Mouse (Mus musculus) lung, embryonic 16.5 days (tissue): ENCODE data around the gene Pxmp4. TPM values are rescaled to one million over a fixed set of nuclear protein-coding genes. Genes with fewer than 3 reads are reported as not detected.

Experiments used
- ATAC-seq: fragments of 200-750 bp; cut with Nextera tagmentation; 2 replicates; pipeline ENCODE4 v1.8.0; 2017; ENCODE audit warnings: low read depth, mild to moderate bottlenecking, moderate library complexity
- H3K27ac ChIP-seq: fragments of 300-500 bp; sonication (generic); 2 replicates; pipeline ENCODE4 v1.5.1; 2014; ENCODE audit warnings: mild to moderate bottlenecking, control low read depth, low read length
- H3K27me3 ChIP-seq: fragments of 300-500 bp; sonication (generic); 2 replicates; pipeline ENCODE4 v1.6.1; 2014; ENCODE audit warnings: low read depth, low read length, mixed read lengths; ENCODE audit not compliant: control insufficient read depth, insufficient read depth
- H3K36me3 ChIP-seq: fragments of 300-500 bp; sonication (generic); 2 replicates; pipeline ENCODE4 v1.6.1; 2014; ENCODE audit warnings: low read length; ENCODE audit not compliant: control insufficient read depth, insufficient read depth
- H3K4me1 ChIP-seq: fragments of 300-500 bp; sonication (generic); replicated peaks from 2 replicates; pipeline ENCODE4 v1.6.1; 2014; ENCODE audit warnings: low read length, mixed read lengths; ENCODE audit not compliant: control insufficient read depth, insufficient read depth
- H3K4me2 ChIP-seq: fragments of 300-500 bp; sonication (generic); 2 replicates; pipeline ENCODE4 v1.6.1; 2014; ENCODE audit warnings: low read depth, low read length, control low read depth
- H3K4me3 ChIP-seq: fragments of 300-500 bp; sonication (generic); 2 replicates; pipeline ENCODE4 v1.5.1; 2014; ENCODE audit warnings: mild to moderate bottlenecking, low read length, control low read depth
- H3K9ac ChIP-seq: fragments of 300-500 bp; sonication (generic); 2 replicates; pipeline ENCODE4 v1.6.1; 2014; ENCODE audit warnings: low read length, control low read depth
- H3K9me3 ChIP-seq: fragments of 300-500 bp; sonication (generic); 2 replicates; pipeline ENCODE4 v1.6.1; 2016; ENCODE audit warnings: low read length; ENCODE audit not compliant: control insufficient read depth
- WGBS: fragments of 180-500 bp; shearing (Covaris S2); extraction: QIAGEN DNeasy Blood & Tissue Kit; methylation state at CpG from one replicate; pipeline ENCODE4 v1.1.7; 2014; 5-methylcytosine and 5-hydroxymethylcytosine counted together
- polyA plus RNA-seq: library from polyadenylated mRNA; unstranded; fragments of >200 nt; fragmentation: Nextera tagmentation; extraction: Ambion mirVana; gene quantifications from 2 replicates; pipeline ENCODE4 v1.2.1, GENCODE M21; 2015

Pxmp4 gene
- polyA plus RNA-seq, 1 experiment from 2014 or later, result 31.4 TPM

DNA sequence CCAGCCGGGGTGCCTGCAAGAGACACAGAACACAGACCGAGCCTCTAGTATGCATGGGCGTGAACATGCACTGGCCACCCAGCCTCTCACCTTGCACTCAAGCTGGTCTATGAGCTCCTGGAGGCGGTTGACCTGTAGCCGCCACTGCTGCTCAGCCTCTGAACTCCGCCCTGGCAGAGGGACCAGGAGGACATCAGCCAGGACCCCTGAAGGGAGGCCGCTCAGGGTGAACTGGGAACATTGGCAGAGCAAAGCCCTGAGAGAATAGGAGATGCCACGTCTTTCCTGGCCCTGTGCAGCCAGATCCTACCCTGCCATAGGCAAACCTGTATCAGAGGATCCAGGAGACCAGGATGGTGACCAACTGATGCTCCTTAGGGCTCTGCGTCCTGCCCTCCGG, 56.8 kb downstream of the Pxmp4 start, which contains the start of gene 1700003F12Rik:
Gene 1700003F12Rik (plus strand): TSS at position 375 of the 400 bp plus-strand sequence.
- peaks cover 9% of the 10 kb centered on the region for H3K4me1 ChIP-seq
- no peak for ATAC-seq
- 88% methylated on average over 10 of the region's 10 CpGs for WGBS
- H3K27me3 ChIP-seq, result peaks cover 12% of the 10 kb centered on the region
- H3K4me3 ChIP-seq, result no peak within 1 kb of the TSS
- H3K9ac ChIP-seq, result no peak within 1 kb of the TSS
- no peak within 1 kb of the TSS for H3K4me2 ChIP-seq
- no peaks in the 10 kb centered on the region for H3K9me3 ChIP-seq
- no peak within 1 kb of the TSS for H3K27ac ChIP-seq
- no peaks in the 10 kb centered on the region for H3K36me3 ChIP-seq

DNA sequence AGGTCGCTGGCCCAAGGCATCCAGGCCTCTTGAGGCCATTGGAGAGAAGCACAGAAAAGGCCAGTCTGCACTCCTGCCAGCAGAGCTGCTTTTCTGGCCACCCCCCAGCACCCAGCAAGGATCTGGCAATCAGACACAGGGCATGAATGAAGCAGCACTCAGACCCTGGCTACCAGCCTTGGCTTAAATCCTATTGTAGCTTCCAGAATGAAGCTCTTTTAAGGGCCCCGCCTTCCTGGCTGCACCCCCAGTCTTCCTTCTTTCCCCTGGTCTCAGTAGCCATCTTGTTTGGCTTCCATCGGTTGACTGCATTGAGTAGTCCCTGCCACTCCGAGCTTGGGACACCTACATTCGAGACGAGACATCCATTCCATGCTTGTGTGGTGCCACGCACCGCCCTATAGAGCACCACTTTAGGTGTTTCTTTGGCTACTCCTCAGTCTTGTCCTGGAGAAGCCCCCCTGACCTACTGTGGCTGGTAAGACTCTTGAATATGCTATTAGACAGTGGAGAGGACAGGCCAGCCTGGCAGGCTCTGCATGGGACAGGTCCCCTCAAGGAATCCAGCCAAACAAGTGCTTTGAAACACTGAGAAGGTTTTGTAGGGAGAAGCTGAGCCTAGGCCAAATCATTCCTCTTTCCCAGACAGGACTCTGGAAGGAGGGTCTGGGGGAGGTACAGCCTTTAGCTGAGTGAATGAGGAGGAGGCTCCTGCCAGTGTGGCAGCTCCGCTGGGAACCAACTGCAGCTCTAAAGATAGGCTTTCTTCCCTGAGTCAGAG, 59.8 kb downstream of the Pxmp4 start:
- H3K27ac ChIP-seq, result no peak overlapping the region
- H3K4me2 ChIP-seq, result no peak overlapping the region
- no peaks in the 10 kb centered on the region for H3K27me3 ChIP-seq
- H3K9ac ChIP-seq, result no peak overlapping the region
- no peaks in the 10 kb centered on the region for H3K36me3 ChIP-seq
- 82% methylated on average over 9 of the region's 9 CpGs for WGBS
- no peak overlapping the region for H3K4me3 ChIP-seq
- ATAC-seq, result no peak; the same call in 1 of the 2 replicates
- H3K9me3 ChIP-seq, result no peaks in the 10 kb centered on the region
- no peaks in the 10 kb centered on the region for H3K4me1 ChIP-seq

DNA sequence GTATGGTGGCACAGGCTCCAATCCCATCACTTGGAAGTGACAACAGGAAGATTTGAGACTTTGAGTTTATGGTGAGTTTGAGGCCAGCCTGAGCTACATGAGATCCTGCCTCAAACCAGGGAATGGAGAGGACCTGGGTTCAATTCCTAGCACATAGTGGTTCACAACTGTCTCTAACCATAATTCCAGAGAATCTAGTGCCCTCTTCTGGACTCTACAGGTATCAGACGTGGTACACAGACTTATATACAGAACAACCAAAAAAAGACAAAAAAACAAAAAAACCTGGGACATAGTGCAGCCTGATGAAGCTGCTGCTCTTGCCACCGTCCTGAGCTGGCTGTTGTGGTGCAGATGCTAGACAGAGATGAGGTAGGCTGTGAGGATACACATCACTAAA, 61.9 kb downstream of the Pxmp4 start:
- Histone ChIP-seq H3K27ac (no peak overlapping the region), H3K9me3 (no peaks in the 10 kb centered on the region), H3K36me3 (no peaks in the 10 kb centered on the region; the same call in 1 of the 2 replicates), H3K4me1 (no peaks in the 10 kb centered on the region), H3K4me3 (no peak overlapping the region), H3K4me2 (no peak overlapping the region), H3K9ac (no peak overlapping the region), H3K27me3 (no peaks in the 10 kb centered on the region)
- WGBS, result 80% methylated on average over 2 of the region's 2 CpGs
- ATAC-seq, result no peak

DNA sequence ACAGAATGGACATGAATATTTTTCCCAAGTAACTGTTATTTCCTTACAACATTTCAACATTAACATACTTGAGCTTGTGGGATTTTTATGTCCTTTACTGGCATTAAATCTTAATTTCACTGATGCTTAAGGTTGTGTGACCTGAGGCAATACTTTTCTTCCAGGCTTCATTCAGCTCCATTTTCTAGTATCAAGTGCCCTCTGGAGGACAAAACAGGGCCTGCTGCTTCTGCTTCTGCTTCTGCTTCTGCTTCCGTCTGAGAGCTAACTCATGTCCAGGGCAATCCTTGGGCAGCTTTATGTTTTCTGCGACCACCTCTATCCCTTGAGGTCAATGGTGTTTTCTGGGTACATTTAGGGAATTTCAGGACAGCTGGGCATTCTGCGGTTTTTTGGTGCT, 63.8 kb downstream of the Pxmp4 start:
- Histone ChIP-seq H3K36me3 (peaks cover 9% of the 10 kb centered on the region), H3K9me3 (no peaks in the 10 kb centered on the region), H3K4me2 (no peak overlapping the region), H3K9ac (no peak overlapping the region), H3K27me3 (no peaks in the 10 kb centered on the region), H3K4me3 (no peak overlapping the region), H3K4me1 (no peaks in the 10 kb centered on the region), H3K27ac (no peak overlapping the region)
- 80% methylated on average over 3 of the region's 3 CpGs for WGBS
- no peak for ATAC-seq

DNA sequence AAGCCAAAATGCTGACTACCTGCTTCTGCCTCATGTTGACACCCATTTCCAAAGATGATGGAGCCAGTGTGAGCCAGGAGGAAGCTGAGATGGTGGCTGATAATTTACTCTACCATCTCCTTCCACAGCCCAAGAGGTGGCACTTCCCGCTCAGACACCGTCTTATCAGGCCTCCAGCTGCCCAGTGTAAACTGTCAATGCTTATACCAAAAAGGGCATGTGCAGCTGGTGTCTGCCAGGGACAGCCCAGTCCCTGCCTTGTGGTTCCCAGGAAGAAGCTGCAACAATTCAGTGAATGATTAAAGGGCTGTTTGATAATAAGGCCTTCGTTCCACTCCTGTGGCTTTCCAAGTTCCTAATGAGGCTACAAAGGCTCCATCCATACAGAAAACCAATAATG, 64.8 kb downstream of the Pxmp4 start:
- Histone ChIP-seq H3K4me3 (no peak overlapping the region), H3K27ac (no peak overlapping the region), H3K27me3 (no peaks in the 10 kb centered on the region), H3K36me3 (peaks cover 9% of the 10 kb centered on the region), H3K9ac (no peak overlapping the region), H3K4me1 (no peaks in the 10 kb centered on the region), H3K4me2 (no peak overlapping the region), H3K9me3 (no peaks in the 10 kb centered on the region)
- 0 out of 2 replicates have a peak, but pooled peaks have one; percentile 32 for ATAC-seq
- 37% methylated on average over 3 of the region's 3 CpGs for WGBS

DNA sequence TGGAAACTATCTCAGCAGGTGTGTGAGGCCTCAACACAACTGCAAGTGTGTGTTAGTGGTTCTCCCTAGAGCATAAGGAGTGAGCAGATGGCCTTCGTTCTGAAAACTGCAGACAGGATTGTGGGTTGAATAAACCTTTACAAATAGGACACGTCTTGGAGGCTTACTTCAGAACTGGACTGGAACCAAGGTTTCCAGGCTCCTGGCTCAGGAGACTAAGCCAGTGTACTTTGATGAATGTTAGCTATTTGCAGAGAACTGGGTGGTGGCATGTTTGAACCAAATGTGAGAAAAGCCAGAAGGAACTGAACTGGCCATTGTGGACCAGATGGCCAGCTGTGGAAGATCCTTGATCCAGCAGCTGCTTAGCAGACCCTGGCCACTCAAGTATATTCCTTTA, 65.2 kb downstream of the Pxmp4 start:
- no peak for ATAC-seq
- no peaks in the 10 kb centered on the region for H3K27me3 ChIP-seq
- 52% methylated on average over 2 of the region's 2 CpGs for WGBS
- H3K27ac ChIP-seq, result no peak overlapping the region
- peaks cover 9% of the 10 kb centered on the region for H3K36me3 ChIP-seq
- H3K9ac ChIP-seq, result no peak overlapping the region
- no peaks in the 10 kb centered on the region for H3K9me3 ChIP-seq
- H3K4me1 ChIP-seq, result no peaks in the 10 kb centered on the region
- H3K4me3 ChIP-seq, result no peak overlapping the region
- H3K4me2 ChIP-seq, result no peak overlapping the region

Other genes starting within 250 kb of the Pxmp4 start
- 19.1 and 19.7 TPM in 2 replicates for gene Cdk5rap1, start 230.7 kb downstream of the Pxmp4 start, polyA plus RNA-seq
- 8.2 and 8.4 TPM in 2 replicates for gene Snta1, start 195.6 kb downstream of the Pxmp4 start, polyA plus RNA-seq
- gene Cbfa2t2, start 167.2 kb downstream of the Pxmp4 start, polyA plus RNA-seq, result 34.0 and 34.9 TPM in 2 replicates
- 0.54 and 1.1 TPM in 2 replicates for gene 1700003F12Rik, start 56.6 kb downstream of the Pxmp4 start, polyA plus RNA-seq
- 0.33 and 0.35 TPM in 2 replicates for gene Actl10, start 51.9 kb downstream of the Pxmp4 start, polyA plus RNA-seq
- gene Necab3, start 44.8 kb downstream of the Pxmp4 start, polyA plus RNA-seq, result 2.7 and 4.4 TPM in 2 replicates
- gene E2f1, start 33.8 kb downstream of the Pxmp4 start, polyA plus RNA-seq, result 15.6 and 21.3 TPM in 2 replicates
- 0.88 and 1.0 TPM in 2 replicates for gene Zfp341, start 9.6 kb upstream of the Pxmp4 start, polyA plus RNA-seq
- gene 4930519P11Rik, start 9.7 kb upstream of the Pxmp4 start, polyA plus RNA-seq, result 0.48 TPM in 1 of 2 replicates, not detected in the other
- 19.3 and 22.6 TPM in 2 replicates for gene Chmp4b, start 48.0 kb upstream of the Pxmp4 start, polyA plus RNA-seq
- not detected in 2 replicates for gene Gm14214, start 166.3 kb upstream of the Pxmp4 start, polyA plus RNA-seq
- 38.7 and 43.4 TPM in 2 replicates for gene Raly, start 187.4 kb upstream of the Pxmp4 start, polyA plus RNA-seq
- gene a, start 187.7 kb upstream of the Pxmp4 start, polyA plus RNA-seq, result not detected in 2 replicates